Mouse (Mus musculus) CH12.LX (cell line): ENCODE data around the gene Col9a3. TPM values are rescaled to one million over a fixed set of nuclear protein-coding genes. Genes with fewer than 3 reads are reported as not detected.

Source experiments
- DNase-seq: peaks from one replicate; pipeline ENCODE4 v3.0.0-alpha.2; 2013; ENCODE audit errors: extremely low read depth
- H3K27ac ChIP-seq: 2 replicates; pipeline ENCODE4 v1.5.1; 2012; ENCODE audit warnings: low read depth, mild to moderate bottlenecking, control low read depth, moderate library complexity; ENCODE audit not compliant: insufficient read depth
- H3K27me3 ChIP-seq: replicated peaks from 2 replicates; pipeline ENCODE3; 2012; ENCODE audit warnings: inconsistent platforms
- H3K36me3 ChIP-seq, 2 experiments: replicated peaks in 1 of 2; 2 replicates each; pipeline versions ENCODE3 to v1.6.1; 2012; ENCODE audit warnings: inconsistent platforms in 1 of 2, low read length in 1 of 2, mild to moderate bottlenecking in 1 of 2, mixed read lengths in 1 of 2, moderate library complexity in 1 of 2; ENCODE audit not compliant: control insufficient read depth in 1 of 2, insufficient read depth in 1 of 2
- H3K4me1 ChIP-seq, 2 experiments: 2 replicates each; pipeline ENCODE4 v1.6.1; 2012; ENCODE audit warnings: inconsistent platforms in 1 of 2, moderate library complexity in 1 of 2; ENCODE audit not compliant: insufficient read depth in 2 of 2, control insufficient read depth in 1 of 2
- H3K4me2 ChIP-seq: 2 replicates; pipeline ENCODE4 v1.6.1; 2012; ENCODE audit warnings: low read depth, mild to moderate bottlenecking, control low read depth; ENCODE audit not compliant: poor library complexity, insufficient read depth, severe bottlenecking
- H3K4me3 ChIP-seq, 3 experiments: fragments of 150-350 bp in 1 of 3; sonication (generic) in 1 of 3; replicated peaks in 1 of 3; 2 replicates each; pipeline versions ENCODE3 to v1.5.1; 2011 to 2012; ENCODE audit warnings: low read depth in 2 of 3, low read length in 2 of 3, mild to moderate bottlenecking in 2 of 3, moderate library complexity in 2 of 3, control low read depth in 1 of 3, improper control_type of control experiment in 1 of 3, inconsistent platforms in 1 of 3, mixed read lengths in 1 of 3; ENCODE audit not compliant: poor library complexity in 1 of 3
- H3K79me2 ChIP-seq: replicated peaks from 2 replicates; pipeline ENCODE4 v1.6.1; 2012; ENCODE audit warnings: mild to moderate bottlenecking, moderate library complexity; ENCODE audit not compliant: control insufficient read depth, poor library complexity, insufficient read depth, severe bottlenecking; ENCODE audit errors: extremely low read depth
- H3K9ac ChIP-seq: 2 replicates; pipeline ENCODE4 v1.6.1; 2012; ENCODE audit warnings: low read depth, mild to moderate bottlenecking, control low read depth, moderate library complexity; ENCODE audit not compliant: insufficient read depth
- H3K9me3 ChIP-seq: replicated peaks from 2 replicates; pipeline ENCODE3; 2012; ENCODE audit warnings: low read length, inconsistent platforms, mixed read lengths
- CHD1 ChIP-seq: IDR thresholded peaks from 2 replicates; pipeline ENCODE4 v1.6.1; 2012; ENCODE audit warnings: low read depth, low read length, improper control_type of control experiment, inconsistent platforms
- ELF1 ChIP-seq: IDR thresholded peaks from 2 replicates; pipeline ENCODE4 v1.6.1; 2014; ENCODE audit warnings: low read depth, mild to moderate bottlenecking, inconsistent platforms, low read length, improper control_type of control experiment
- ETS1 ChIP-seq: conservative IDR thresholded peaks from 2 replicates; pipeline ENCODE4 v1.6.1; 2012; ENCODE audit warnings: low read depth, mild to moderate bottlenecking, inconsistent platforms, low read length, improper control_type of control experiment, moderate library complexity
- GABPA ChIP-seq: IDR thresholded peaks from 2 replicates; pipeline ENCODE4 v1.6.1; 2012; ENCODE audit warnings: low read depth, low read length, improper control_type of control experiment, inconsistent platforms; ENCODE audit not compliant: insufficient replicate concordance
- JUN ChIP-seq: IDR thresholded peaks from 2 replicates; pipeline ENCODE4 v1.6.1; 2011; ENCODE audit warnings: low read depth, mild to moderate bottlenecking, low read length, improper control_type of control experiment, moderate library complexity; ENCODE audit not compliant: insufficient read depth
- JUND ChIP-seq: conservative IDR thresholded peaks from 2 replicates; pipeline ENCODE4 v1.6.1; 2011; ENCODE audit warnings: low read depth, low read length, improper control_type of control experiment
- MAZ ChIP-seq: IDR thresholded peaks from 2 replicates; pipeline ENCODE4 v1.6.1; 2012; ENCODE audit warnings: low read depth, mild to moderate bottlenecking, inconsistent platforms, low read length, improper control_type of control experiment, moderate library complexity
- MXI1 ChIP-seq: IDR thresholded peaks from 2 replicates; pipeline ENCODE4 v1.6.1; 2011; ENCODE audit warnings: mild to moderate bottlenecking, low read depth, low read length, improper control_type of control experiment
- MYC ChIP-seq: IDR thresholded peaks from 2 replicates; pipeline ENCODE4 v1.6.1; 2011; ENCODE audit warnings: low read depth, mild to moderate bottlenecking, improper control_type of control experiment, low read length
- NELFE ChIP-seq: IDR thresholded peaks from 2 replicates; pipeline ENCODE4 v1.6.1; 2011; ENCODE audit warnings: low read depth, low read length, improper control_type of control experiment
- POLR2A ChIP-seq: IDR thresholded peaks from 2 replicates; pipeline ENCODE4 v1.6.1; 2011; ENCODE audit warnings: low read depth, mild to moderate bottlenecking, improper control_type of control experiment, low read length
- POLR2AphosphoS2 ChIP-seq: IDR thresholded peaks from 2 replicates; pipeline ENCODE4 v1.6.1; 2011; ENCODE audit warnings: low read depth, low read length, improper control_type of control experiment
- TCF12 ChIP-seq: IDR thresholded peaks from 2 replicates; pipeline ENCODE4 v1.6.1; 2014; ENCODE audit warnings: low read depth, mild to moderate bottlenecking, inconsistent platforms, low read length, improper control_type of control experiment
- USF1 ChIP-seq: IDR thresholded peaks from 2 replicates; pipeline ENCODE4 v1.6.1; 2014; ENCODE audit warnings: low read depth, mild to moderate bottlenecking, inconsistent platforms, low read length, improper control_type of control experiment
- USF2 ChIP-seq: conservative IDR thresholded peaks from 2 replicates; pipeline ENCODE4 v1.6.1; 2011; ENCODE audit warnings: low read depth, low read length, improper control_type of control experiment
- ZC3H11A ChIP-seq: IDR thresholded peaks from 2 replicates; pipeline ENCODE4 v1.6.1; 2012; ENCODE audit warnings: low read depth, mild to moderate bottlenecking, inconsistent platforms, low read length, improper control_type of control experiment
- ZMIZ1 ChIP-seq: IDR thresholded peaks from 2 replicates; pipeline ENCODE4 v1.6.1; 2012; ENCODE audit warnings: low read depth, mild to moderate bottlenecking, inconsistent platforms, low read length, improper control_type of control experiment
- dilution Hi-C: fragments of 300-500 bp; cut with MboI; formaldehyde crosslinking; loops from 2 replicates; pipeline ENCODE4 v1.14.3; 2020; ENCODE audit warnings: low sequenced_read_pairs; ENCODE audit not compliant: extremely low pct_unique_long_range_greater_than_20kb, extremely low pct_ligation_motif_present
- in situ Hi-C: fragments of 300-500 bp; cut with MboI; formaldehyde crosslinking; loops from 3 replicates; pipeline ENCODE4 v1.14.3; 2019; ENCODE audit warnings: low sequenced_read_pairs, low pct_ligation_motif_present, low pct_unique_long_range_greater_than_20kb, mixed read lengths
- polyA plus RNA-seq: library from polyadenylated mRNA; unstranded; fragments of >175 nt; gene quantifications from 2 replicates; pipeline ENCODE4 v1.2.1, GENCODE M21; 2012; ENCODE audit warnings: low read depth; ENCODE audit not compliant: insufficient read length
- total RNA-seq, 2 experiments: library from RNA; depleted of rRNA; stranded (reverse); fragments of 300-350 nt in 1 of 2; fragments of >200 nt in 1 of 2; gene quantifications; 2 replicates each; pipeline ENCODE4 v1.2.3; 2012 to 2014

Col9a3 gene
- total and polyA plus RNA-seq, 3 experiments = 0.56 to 1.9 (median 0.87) TPM

DNA sequence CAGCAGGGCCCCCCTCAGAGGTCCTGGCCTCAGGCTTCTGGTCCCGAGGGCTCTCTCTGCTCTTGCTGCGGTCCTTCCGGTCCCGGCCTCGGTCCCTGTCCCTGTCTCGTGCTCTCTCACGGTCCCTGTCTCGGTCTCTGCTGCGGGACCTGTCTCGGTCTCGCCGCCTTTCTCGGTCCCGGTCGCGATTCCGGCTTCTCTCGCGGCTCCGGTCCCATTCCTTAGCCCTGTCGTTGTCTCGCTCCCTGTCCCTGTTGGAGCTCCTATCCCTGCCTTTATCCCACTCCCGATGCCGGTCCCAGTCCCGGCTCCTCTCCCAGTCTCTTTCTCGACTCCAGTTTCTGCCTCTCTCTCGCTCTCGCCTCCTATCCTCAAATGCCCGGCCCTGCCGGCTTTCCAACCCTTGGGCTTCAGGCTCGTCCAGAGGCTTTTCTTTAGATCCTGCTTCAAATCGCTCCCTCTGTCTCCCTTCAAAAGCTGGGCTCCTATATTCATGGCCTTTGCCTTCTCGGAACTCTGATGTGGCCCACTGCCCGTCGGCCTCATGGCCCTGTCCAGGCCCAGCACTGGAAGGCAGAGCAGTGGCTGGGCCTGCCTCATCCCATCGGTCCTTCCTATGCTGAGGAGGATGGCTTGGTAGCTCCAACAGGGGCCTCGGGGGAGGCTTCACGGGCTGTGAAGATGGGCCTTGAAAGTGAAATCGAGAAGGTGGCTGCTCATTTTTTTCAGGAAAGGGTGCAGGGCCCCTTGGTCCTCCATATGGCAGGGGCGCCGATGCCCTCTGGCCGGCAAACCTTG is 62.0 kb downstream of the Col9a3 start:
- no peak for TF ChIP-seq ELF1

DNA sequence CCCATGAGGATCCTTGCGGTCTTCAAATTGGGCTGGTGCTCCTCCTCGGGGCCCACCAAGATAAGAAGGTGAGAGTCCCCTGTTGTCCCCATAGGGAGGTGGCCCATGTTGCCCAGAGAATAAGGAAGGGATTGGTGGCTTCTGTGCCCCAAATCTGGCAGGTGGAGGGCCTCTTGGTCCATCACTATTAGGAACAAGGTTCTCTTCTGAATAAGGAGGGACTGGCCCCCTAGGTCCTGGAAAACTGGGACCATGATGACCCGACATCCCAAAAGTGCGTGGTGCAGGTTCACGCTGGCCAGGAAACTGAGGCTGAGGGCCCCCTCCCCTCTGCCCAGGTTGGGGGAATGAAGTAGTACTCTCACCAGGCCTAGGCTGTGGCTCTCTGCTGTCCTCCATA is 62.9 kb downstream of the Col9a3 start:
- Histone ChIP-seq H3K36me3 (peaks cover 34 to 59% of the 10 kb centered on the region in 2 experiments), H3K9me3 (no peaks in the 10 kb centered on the region), H3K9ac (no peak overlapping the region), H3K79me2 (no peaks in the 10 kb centered on the region), H3K27me3 (no peaks in the 10 kb centered on the region), H3K4me1 (peaks cover 0 to 3% of the 10 kb centered on the region in 2 experiments; a peak in 1 of 4 replicates), H3K4me2 (no peak overlapping the region), H3K27ac (no peak overlapping the region), H3K4me3 (no peak overlapping the region)
- dilution Hi-C loops = no loop called here
- no peak for DNase-seq
- in situ Hi-C loops = no loop called here
- no peak for TF ChIP-seq MXI1

More for the DNA sequence above, 62.0 kb downstream of the Col9a3 start:
- no peaks in the 10 kb centered on the region for H3K27me3 ChIP-seq
- in situ Hi-C loops (no loop called here), dilution Hi-C loops (no loop called here)
- no peaks in the 10 kb centered on the region for H3K79me2 ChIP-seq
- no peaks in the 10 kb centered on the region for H3K9me3 ChIP-seq
- no peak overlapping the region for H3K4me3 ChIP-seq
- H3K9ac ChIP-seq = no peak overlapping the region
- peaks cover 27 to 50% of the 10 kb centered on the region in 2 experiments for H3K36me3 ChIP-seq
- no peak overlapping the region for H3K27ac ChIP-seq
- DNase-seq = no peak
- H3K4me2 ChIP-seq = no peak overlapping the region
- peaks cover 0 to 3% of the 10 kb centered on the region in 2 experiments; a peak in 1 of 4 replicates for H3K4me1 ChIP-seq

GRCm38 (mm10) chr2:180662008-180662407 is 64.4 kb downstream of the Col9a3 start:
- in situ Hi-C loops = no loop called here
- TF ChIP-seq ELF1 (no peak), ETS1 (no peak), CHD1 (no peak), TCF12 (no peak), USF2 (no peak), NELFE (no peak), GABPA (no peak), ZMIZ1 (no peak), MAZ (no peak), POLR2AphosphoS2 (no peak), POLR2A (no peak), ZC3H11A (no peak), MYC (no peak), JUND (no peak), USF1 (no peak), JUN (no peak)

More at GRCm38 (mm10) chr2:180662008-180662407, 64.4 kb downstream of the Col9a3 start:
- H3K9ac ChIP-seq = no peak overlapping the region
- no peaks in the 10 kb centered on the region for H3K27me3 ChIP-seq
- no peak overlapping the region for H3K4me2 ChIP-seq
- no peak overlapping the region for H3K4me3 ChIP-seq
- peaks cover 0 to 3% of the 10 kb centered on the region in 2 experiments; a peak in 1 of 4 replicates for H3K4me1 ChIP-seq
- peaks cover 44 to 72% of the 10 kb centered on the region in 2 experiments for H3K36me3 ChIP-seq
- no peaks in the 10 kb centered on the region for H3K9me3 ChIP-seq
- H3K27ac ChIP-seq = no peak overlapping the region
- DNase-seq = no peak
- dilution Hi-C loops = no loop called here
- H3K79me2 ChIP-seq = no peaks in the 10 kb centered on the region
